Mouse (Mus musculus) layer of hippocampus, adult 2 months (tissue): ENCODE results near the gene Mfsd5. TPM values are rescaled to one million over a fixed set of nuclear protein-coding genes. Genes with fewer than 3 reads are reported as not detected.

ENCODE experiments used
- DNase-seq, 2 experiments: peaks; one replicate each; pipeline ENCODE4 v3.0.0; 2022; ENCODE audit warnings: low spot score in 2 of 2
- H3K27ac ChIP-seq: fragments of 200-600 bp; 2 replicates; pipeline ENCODE4 v1.8.1; 2022
- H3K4me3 ChIP-seq: fragments of 200-600 bp; 2 replicates; pipeline ENCODE4 v1.8.1; 2022; ENCODE audit warnings: mild to moderate bottlenecking
- CTCF ChIP-seq: fragments of 200-600 bp; conservative IDR thresholded peaks from 2 replicates; pipeline ENCODE4 v1.8.1; 2022; ENCODE audit warnings: antibody characterized with exemption, mild to moderate bottlenecking, moderate library complexity
- total RNA-seq, 2 experiments: library from RNA; stranded (reverse); gene quantifications; 2 replicates each; pipeline ENCODE4 v1.2.3; 2021

Mfsd5 gene
- total RNA-seq, 2 experiments from 2014 or later: 34.2 to 40.9 TPM

DNA sequence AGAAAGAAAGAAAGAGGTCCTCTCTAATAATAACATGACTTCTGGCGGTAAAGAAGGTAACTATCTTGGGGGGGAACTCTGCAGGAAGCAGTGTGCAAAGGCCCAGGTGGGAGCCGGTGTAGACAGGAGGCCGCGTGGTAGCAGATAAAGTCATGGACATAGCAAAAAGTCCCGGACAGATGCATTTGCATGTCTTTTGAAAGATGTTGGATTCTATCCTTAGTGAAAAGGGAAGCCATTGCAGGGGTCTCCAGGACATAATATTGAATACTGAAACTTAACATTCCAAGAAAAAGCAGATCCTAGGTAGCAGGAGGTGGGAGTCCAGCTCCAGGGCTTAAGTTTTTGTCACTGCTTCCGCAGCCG is 545 bp upstream of the Mfsd5 start:
- TF ChIP-seq CTCF: no peak
- peak overlapping the region; percentile 95 for H3K4me3 ChIP-seq
- DNase-seq: no peak

DNA sequence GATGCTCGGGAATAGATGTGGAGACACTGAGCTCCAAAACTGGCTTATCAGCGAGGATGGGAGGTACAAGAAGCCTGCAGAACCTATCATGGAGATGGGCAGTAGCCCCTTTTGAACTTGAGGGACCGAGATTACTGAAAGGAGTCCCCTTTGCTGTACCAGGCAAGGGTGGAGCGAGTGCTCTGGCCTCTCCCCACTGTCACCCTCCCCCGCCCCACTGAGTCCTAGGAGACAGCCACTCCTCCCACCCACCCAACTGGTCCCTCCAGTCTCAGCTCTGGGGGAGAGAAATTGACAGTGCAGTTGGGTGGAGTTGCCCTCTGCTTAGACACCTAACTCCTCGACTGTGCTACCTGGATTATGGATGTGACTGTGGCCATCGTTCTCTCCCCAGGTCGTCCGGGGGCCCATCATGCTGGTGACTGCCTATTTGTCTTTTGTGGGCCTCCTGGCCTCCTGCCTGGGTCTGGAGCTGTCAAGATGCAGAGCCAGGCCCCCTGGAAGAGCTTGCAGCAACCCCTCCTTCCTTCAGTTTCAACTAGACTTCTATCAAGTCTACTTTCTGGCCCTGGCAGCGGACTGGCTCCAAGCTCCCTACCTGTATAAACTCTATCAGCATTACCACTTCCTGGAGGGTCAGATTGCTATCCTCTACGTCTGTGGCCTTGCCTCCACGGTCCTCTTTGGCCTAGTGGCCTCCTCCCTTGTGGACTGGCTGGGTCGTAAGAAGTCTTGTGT is 698 bp downstream of the Mfsd5 start:
- Histone ChIP-seq H3K4me3 (peak overlapping the region; percentile 95), H3K27ac (peak overlapping the region; percentile 98)
- no peak for TF ChIP-seq CTCF
- DNase-seq: no peak

More for the DNA sequence above, 545 bp upstream of the Mfsd5 start:
- H3K27ac ChIP-seq: peak overlapping the region; percentile 98

DNA sequence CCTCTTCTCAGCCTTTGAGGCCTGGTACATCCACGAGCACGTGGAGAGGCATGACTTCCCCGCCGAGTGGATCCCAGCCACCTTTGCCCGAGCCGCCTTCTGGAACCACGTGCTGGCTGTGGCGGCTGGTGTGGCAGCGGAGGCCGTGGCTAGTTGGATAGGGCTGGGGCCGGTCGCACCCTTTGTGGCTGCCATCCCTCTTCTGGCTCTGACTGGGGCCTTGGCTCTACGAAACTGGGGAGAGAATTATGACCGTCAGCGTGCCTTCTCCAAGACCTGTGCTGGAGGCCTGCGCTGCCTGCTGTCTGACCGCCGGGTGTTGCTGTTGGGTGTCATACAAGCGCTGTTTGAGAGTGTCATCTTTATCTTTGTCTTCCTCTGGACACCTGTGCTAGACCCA is 1.4 kb downstream of the Mfsd5 start:
- peak overlapping the region; percentile 95; the same call in 1 of the 2 replicates for H3K4me3 ChIP-seq
- no peak for DNase-seq
- H3K27ac ChIP-seq: peak overlapping the region; percentile 98; the same call in 1 of the 2 replicates
- TF ChIP-seq CTCF: no peak

DNA sequence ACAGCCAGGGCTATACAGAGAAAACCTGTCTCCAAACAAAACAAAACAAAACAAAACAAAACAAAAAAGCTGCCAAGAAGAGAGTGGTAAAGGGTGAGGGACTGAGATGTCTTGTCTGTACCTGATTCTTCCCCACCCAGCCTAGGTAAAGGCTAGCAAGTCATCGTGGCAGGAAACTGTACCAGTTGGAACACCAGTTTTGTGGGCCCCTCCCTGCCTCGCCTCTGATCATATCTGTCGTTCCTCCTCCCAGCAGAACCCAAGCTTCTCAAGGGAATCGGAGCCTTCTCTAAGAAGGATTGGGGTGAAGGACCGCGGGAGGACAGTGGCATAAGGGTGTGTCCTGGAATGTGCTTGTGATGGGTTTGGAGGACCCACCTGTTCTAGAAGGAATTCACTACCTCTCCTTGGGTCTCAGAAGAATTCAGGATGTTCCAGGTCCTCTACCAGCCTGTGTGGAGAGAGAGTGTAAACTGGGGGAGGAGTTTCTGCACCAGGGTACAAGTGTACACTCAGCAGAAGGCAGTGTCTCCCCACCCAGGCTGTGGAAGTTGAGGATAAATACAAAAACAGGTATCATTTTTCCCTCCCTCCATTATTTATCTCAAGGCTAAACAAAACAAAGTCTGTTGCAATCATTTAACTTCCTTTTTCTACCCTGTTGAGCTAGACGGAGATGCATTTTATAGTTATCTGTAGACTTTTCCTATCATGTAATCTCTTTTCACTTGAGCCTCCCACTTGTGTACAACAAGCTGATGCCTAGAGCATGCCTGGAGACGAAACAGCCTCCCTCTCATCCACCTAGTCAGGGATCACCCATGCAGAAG is 3.4 kb downstream of the Mfsd5 start:
- DNase-seq: no peak
- no peak for TF ChIP-seq CTCF
- Histone ChIP-seq H3K27ac (no peak overlapping the region), H3K4me3 (no peak overlapping the region)

DNA sequence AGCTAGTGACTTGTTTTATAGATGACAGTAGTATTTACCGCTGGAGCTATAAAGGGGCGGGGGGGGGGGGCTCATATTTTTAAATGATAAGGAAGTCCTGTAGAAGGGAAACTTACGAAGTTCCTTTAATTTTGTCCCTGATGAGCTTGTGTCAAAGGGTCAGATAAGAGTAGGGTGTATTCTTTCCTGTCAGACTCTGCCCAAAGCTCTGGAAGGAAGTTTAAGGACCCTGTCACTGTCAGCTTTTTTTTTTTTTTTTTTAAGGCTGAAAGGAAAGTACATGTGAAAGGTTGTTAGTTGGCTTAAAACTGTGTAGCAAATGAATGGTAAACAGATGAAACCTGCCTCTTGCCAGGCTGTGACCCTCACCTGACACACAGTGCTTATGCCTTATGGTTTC is 4.4 kb downstream of the Mfsd5 start:
- Histone ChIP-seq H3K27ac (no peak overlapping the region), H3K4me3 (no peak overlapping the region)
- no peak for DNase-seq
- no peak for TF ChIP-seq CTCF

DNA sequence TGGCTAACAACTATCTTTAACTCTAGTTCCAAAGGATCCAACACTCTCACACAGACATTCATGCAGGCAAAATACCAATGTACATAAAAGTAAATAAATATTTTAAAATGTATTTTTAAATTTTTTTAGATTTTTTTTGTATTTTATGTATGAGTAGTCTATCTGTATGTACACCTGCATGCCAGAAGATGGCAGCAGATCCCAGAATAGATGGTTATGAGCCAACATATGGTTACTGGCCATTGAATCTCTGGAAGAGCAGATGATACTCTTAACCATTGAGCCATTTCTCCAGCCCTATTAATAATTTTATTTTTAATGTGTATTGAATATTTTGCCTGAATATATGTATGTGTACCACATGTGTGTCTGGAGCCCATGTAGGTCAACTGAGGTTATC is 8.1 kb downstream of the Mfsd5 start:
- no peak overlapping the region for H3K27ac ChIP-seq
- peak; percentile 88 for TF ChIP-seq CTCF
- DNase-seq: peak in 1 of 2 experiments; percentile 50
- no peak overlapping the region for H3K4me3 ChIP-seq

DNA sequence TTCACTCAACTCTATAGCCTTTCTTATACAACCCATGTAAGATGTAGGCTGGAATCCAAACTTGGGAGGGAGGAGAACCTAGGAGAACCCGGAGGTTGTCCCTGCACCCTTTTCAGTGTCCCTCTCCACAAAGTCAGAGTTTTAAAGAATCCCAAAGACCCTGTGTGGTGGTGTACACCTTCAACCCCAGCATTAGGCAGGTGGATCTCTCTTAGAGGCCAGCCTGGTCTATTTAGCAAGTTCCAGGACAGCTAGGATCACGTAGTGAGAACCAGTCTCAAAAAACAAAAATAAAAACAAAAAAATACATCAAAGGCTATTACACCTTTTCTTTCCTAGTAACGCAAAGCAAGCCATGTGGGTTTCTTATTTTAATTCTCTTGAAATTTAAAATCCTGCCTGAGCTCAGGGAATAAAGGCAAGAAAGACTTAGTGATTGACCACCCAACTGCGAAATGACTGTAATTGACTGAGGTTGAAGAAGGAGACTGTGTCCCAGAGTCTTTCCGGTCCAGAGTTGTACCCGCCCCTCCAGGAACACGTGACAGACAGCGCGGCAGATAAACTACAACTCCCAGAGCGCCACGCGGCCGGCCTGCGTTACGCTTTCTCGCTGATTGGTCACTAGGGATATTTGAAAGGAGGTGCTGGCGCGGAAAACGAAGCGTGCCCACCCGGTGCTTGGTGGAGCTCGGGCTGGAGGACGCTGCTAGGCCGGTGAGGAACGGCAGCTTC is 16.5 kb downstream of the Mfsd5 start, which contains the start of gene Espl1:
Gene Espl1 (plus strand): TSS at position 634 of the 735 bp plus-strand sequence.
- peak; percentile 91 to 93 for DNase-seq
- peak within 1 kb of the TSS; percentile 75 for H3K4me3 ChIP-seq
- H3K27ac ChIP-seq: peak within 1 kb of the TSS; percentile 85
- no peak; the same call in 1 of the 2 replicates for TF ChIP-seq CTCF

DNA sequence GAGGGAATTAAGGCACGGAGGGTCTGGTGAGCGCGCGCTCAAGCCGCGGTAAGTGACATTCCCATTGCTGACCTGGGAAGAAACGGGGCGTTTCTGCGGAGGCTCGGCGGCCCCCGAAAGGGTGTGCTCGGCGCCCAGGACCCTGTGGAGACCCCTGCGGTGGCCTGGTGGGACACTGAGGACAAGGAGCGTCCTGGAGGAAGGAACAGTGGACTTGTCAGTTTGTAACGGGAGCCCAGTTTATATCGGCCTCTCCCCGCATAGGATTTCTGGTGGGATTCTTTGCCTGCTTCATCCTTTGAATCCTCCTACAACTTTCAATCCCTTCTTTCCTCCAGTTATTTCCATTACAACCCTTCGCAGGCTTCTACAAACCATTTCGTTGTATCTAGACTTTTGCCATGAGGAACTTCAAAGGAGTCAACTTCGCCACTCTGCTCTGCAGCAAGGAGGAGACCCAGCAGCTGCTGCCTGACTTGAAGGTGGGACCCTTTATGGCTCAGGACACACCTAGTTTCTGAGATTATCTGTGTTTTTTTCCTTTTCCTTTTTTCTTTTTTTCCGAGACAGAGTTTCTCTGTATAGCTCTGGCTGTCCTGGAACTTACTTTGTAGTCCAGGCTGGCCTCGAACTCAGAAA is 17.2 kb downstream of the Mfsd5 start:
- no peak overlapping the region for H3K27ac ChIP-seq
- DNase-seq: no peak
- TF ChIP-seq CTCF: no peak
- peak overlapping the region; percentile 75 for H3K4me3 ChIP-seq

DNA sequence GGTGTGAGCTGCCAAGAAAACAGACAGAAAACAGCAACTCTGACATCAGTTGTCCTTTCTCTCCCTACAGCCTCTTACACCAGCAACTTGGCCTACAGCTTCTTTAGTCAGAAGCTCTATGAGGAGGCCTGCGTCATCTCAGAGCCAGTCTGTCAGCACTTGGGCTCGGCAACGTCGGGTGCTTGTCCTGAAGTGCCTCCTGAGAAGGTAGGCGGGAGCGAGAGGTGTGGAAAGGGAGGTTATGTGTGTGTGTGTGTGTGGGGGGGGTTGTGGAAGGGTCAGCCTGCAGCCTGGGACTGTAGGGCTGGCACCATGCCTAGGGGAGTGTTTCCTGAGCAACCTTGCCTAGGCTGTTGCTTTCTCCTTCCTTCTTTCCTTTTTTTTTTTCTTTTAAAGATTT is 23.3 kb downstream of the Mfsd5 start:
- H3K4me3 ChIP-seq: no peak overlapping the region
- DNase-seq: no peak

DNA sequence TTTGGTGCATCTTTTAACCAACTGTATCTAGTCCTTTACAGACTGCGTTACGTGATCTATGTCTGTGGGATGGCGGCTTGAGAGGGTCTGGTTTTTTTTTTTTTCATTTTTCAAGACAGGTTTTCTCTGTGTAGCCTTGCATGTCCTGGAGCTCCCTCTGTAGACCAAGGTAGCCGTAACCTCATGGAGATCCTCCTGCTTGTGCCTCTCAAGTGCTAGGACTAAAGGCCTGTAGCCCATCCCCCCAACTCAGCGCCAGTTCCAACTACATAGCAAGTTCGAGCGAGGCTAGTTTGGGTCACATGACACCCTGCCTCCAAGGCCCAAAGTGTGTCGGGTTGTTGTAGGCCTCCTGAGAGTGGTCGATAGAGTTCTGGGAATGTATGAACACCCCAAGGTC is 29.5 kb downstream of the Mfsd5 start:
- no peak for DNase-seq
- TF ChIP-seq CTCF: no peak
- Histone ChIP-seq H3K27ac (no peak overlapping the region), H3K4me3 (no peak overlapping the region)

More for the DNA sequence above, 23.3 kb downstream of the Mfsd5 start:
- no peak for TF ChIP-seq CTCF
- H3K27ac ChIP-seq: no peak overlapping the region

DNA sequence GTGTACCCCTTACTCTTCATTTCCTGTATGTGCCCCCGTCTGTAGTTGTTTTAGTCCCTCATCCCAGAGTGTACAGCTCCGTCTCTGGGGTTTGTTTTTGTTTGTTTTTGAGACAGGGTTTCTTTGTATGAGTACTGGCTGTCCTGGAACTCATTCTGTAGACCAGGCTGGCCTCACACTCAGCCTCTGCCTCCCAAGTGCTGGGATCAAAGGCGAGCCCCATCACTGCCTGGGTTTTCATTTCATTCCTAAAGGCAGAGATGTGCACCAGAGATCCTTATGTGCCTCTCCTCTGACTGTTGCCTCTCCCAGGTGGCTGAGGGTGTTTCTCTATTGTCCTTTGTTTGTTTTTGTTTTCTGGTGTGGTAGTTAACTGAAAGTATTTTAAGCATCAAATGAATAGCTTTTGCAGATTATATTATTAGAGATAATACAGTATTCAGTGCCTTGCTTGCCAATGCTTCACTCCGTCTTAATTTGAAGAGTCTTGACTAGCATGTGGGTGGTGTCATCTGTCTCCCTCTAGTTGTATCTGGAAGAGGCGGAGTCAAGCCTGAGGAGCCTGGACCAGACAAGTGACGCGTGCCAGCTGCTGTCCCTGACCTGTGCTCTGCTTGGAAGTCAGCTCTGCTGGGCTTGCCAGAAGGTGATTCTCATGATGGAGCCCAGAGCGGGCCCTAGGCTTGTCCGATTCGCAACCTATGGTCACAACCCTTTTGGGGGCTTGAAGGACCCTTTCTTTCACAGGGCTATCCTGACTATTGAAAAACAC is 31.0 kb downstream of the Mfsd5 start:
- Histone ChIP-seq H3K27ac (no peak overlapping the region; the same call in 1 of the 2 replicates), H3K4me3 (no peak overlapping the region)
- no peak for TF ChIP-seq CTCF
- DNase-seq: peak in 1 of 2 experiments; percentile 46

DNA sequence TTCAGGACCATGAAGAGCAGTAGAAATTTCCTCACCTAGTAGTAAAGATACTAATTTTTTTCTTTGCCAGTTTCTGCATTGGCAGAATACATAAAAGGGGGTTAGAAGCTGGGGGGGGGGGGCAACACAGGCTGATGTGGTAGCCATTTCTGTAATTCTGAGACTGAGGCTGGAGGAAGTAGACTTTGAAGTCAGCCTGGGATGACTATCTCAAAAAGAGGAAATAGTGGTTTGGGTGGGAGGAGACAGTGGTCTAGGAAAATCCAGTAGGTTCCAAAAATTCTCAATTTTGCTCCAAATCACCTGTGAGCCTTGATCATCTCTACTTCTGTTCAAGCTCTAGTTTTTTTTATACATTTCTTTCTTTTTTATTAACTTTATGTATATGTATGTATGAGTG is 32.2 kb downstream of the Mfsd5 start:
- TF ChIP-seq CTCF: no peak
- H3K27ac ChIP-seq: no peak overlapping the region
- no peak for DNase-seq
- no peak overlapping the region for H3K4me3 ChIP-seq
